In genomic region chr3:137980435-137981381, GRCm38 (mm10) we compare ENCODE assay signal across 8 mouse cellular contexts. TPM values are rescaled to one million over a fixed set of nuclear protein-coding genes. Genes with fewer than 3 reads are reported as not detected.
A peak's percentile ranks its signal among the peaks of the same experiment; 100 is the strongest.
DNase-seq lines count a peak whose midpoint lies in the region; ATAC-seq and TF ChIP-seq lines count a peak whose summit lies in the region.

No protein-coding gene starts in this region.

- WGBS in kidney, adult 2 months = 14% methylated on average over 15 of the region's 15 CpGs
- WGBS in forebrain, embryonic 16.5 days = 28% methylated on average over 15 of the region's 15 CpGs
- 6% methylated on average over 15 of the region's 15 CpGs for WGBS in liver, embryonic 14.5 days (ENCODE audit: insufficient replicate concordance)
- 12% methylated on average over 15 of the region's 15 CpGs for WGBS in stomach, postnatal 0 days

- no peak for ATAC-seq in forebrain, embryonic 16.5 days
- ATAC-seq in liver, embryonic 14.5 days (ENCODE audit: insufficient read depth) = peak; percentile 74
- peak; percentile 70 for ATAC-seq in stomach, postnatal 0 days (ENCODE audit: low FRiP score, low TSS enrichment)

- H3K36me3 ChIP-seq in kidney, adult 2 months (ENCODE audit: control insufficient read depth, insufficient read depth, low read length) = no peaks in the 10 kb centered on the region
- H3K36me3 ChIP-seq in MEL (ENCODE audit: control insufficient read depth in 1 of 2, insufficient read depth in 2 of 2, low read length in 2 of 2) = peaks cover 2 to 37% of the 10 kb centered on the region in 2 experiments
- H3K36me3 ChIP-seq in forebrain, embryonic 16.5 days (ENCODE audit: control insufficient read depth, insufficient read depth) = no peaks in the 10 kb centered on the region
- H3K36me3 ChIP-seq in liver, embryonic 14.5 days (replicated peaks; ENCODE audit: control insufficient read depth, insufficient read depth, low read depth) = no peaks in the 10 kb centered on the region; the same call in 1 of the 2 replicates
- no peaks in the 10 kb centered on the region for H3K36me3 ChIP-seq in stomach, postnatal 0 days (ENCODE audit: control insufficient read depth, insufficient read depth, low read length)

- H3K9me3 ChIP-seq in MEL (replicated peaks; ENCODE audit: insufficient read depth, low read length) = no peaks in the 10 kb centered on the region
- H3K9me3 ChIP-seq in forebrain, embryonic 16.5 days (ENCODE audit: control insufficient read depth, low read length) = no peaks in the 10 kb centered on the region
- no peaks in the 10 kb centered on the region for H3K9me3 ChIP-seq in liver, embryonic 14.5 days (ENCODE audit: control insufficient read depth, low read length)
- H3K9me3 ChIP-seq in stomach, postnatal 0 days (ENCODE audit: control insufficient read depth, low read length) = no peaks in the 10 kb centered on the region

- peak; percentile 15 for DNase-seq in kidney, adult 2 months
- no peak for DNase-seq in kidney, adult 18-20 months
- peak; percentile 92 for DNase-seq in MEL (ENCODE audit: low read depth, low spot score)
- DNase-seq in liver, embryonic 14.5 days (ENCODE audit: low read depth in 3 of 3, low spot score in 3 of 3) = peak in 1 of 3 experiments; percentile 70
- DNase-seq in stomach, postnatal 0 days (ENCODE audit: low spot score) = peak; percentile 22
- DNase-seq in right cerebral cortex, postnatal 36 days (ENCODE audit: low spot score in 2 of 2) = no peak
- DNase-seq in gastrocnemius, adult 8-10 months (ENCODE audit: low spot score in 2 of 2) = no peak

- H3K9ac ChIP-seq in MEL (ENCODE audit: control insufficient read depth, low read depth, low read length, poor library complexity, severe bottlenecking) = peak overlapping the region; percentile 91
- H3K9ac ChIP-seq in forebrain, embryonic 16.5 days (replicated peaks; ENCODE audit: low read depth, low read length) = peak overlapping the region; percentile 51
- peak overlapping the region; percentile 83 for H3K9ac ChIP-seq in liver, embryonic 14.5 days (replicated peaks)
- peak overlapping the region; percentile 70 for H3K9ac ChIP-seq in stomach, postnatal 0 days (ENCODE audit: low read length)

- peak; percentile 5 for TF ChIP-seq RAD21 in MEL (IDR thresholded peaks at IDR 0.05; ENCODE audit: low read depth, low read length)

- no peaks in the 10 kb centered on the region for H3K27me3 ChIP-seq in kidney, adult 2 months (replicated peaks; ENCODE audit: control insufficient read depth, insufficient read depth, low read length)
- no peaks in the 10 kb centered on the region for H3K27me3 ChIP-seq in MEL (ENCODE audit: control insufficient read depth in 1 of 2, insufficient read depth in 2 of 2, low read length in 2 of 2)
- H3K27me3 ChIP-seq in forebrain, embryonic 16.5 days (replicated peaks; ENCODE audit: control insufficient read depth, insufficient read depth, low read length) = no peaks in the 10 kb centered on the region
- no peaks in the 10 kb centered on the region for H3K27me3 ChIP-seq in liver, embryonic 14.5 days (ENCODE audit: control insufficient read depth, insufficient read depth, low read length)
- H3K27me3 ChIP-seq in stomach, postnatal 0 days (ENCODE audit: control insufficient read depth, insufficient read depth, low read length) = no peaks in the 10 kb centered on the region

- no peak for TF ChIP-seq POLR2A in kidney, adult 2 months (IDR thresholded peaks at IDR 0.05; ENCODE audit: low read depth, low read length)
- TF ChIP-seq POLR2A in MEL (IDR thresholded peaks at IDR 0.05; ENCODE audit: control insufficient read depth in 1 of 2, insufficient read depth in 1 of 2, low read depth in 1 of 2, low read length in 2 of 2, poor library complexity in 1 of 2) = no peak

- H3K27ac ChIP-seq in kidney, adult 2 months (ENCODE audit: insufficient read depth, low read depth, low read length) = peak overlapping the region; percentile 39; the same call in 1 of the 2 replicates
- peak overlapping the region; percentile 97 for H3K27ac ChIP-seq in MEL (ENCODE audit: control insufficient read depth, low read depth, low read length)
- H3K27ac ChIP-seq in forebrain, embryonic 16.5 days (ENCODE audit: low read length) = no peak overlapping the region
- H3K27ac ChIP-seq in liver, embryonic 14.5 days = peak overlapping the region; percentile 60
- peak overlapping the region; percentile 87 for H3K27ac ChIP-seq in stomach, postnatal 0 days (replicated peaks)

- H3K4me1 ChIP-seq in kidney, adult 2 months (ENCODE audit: control insufficient read depth, insufficient read depth, low read length) = no peaks in the 10 kb centered on the region; the same call in 1 of the 2 replicates
- peaks cover 15 to 34% of the 10 kb centered on the region in 2 experiments; a peak in 3 of 4 replicates for H3K4me1 ChIP-seq in MEL (ENCODE audit: control insufficient read depth in 1 of 2, insufficient read depth in 2 of 2, low read length in 2 of 2)
- peaks cover 14% of the 10 kb centered on the region for H3K4me1 ChIP-seq in forebrain, embryonic 16.5 days (replicated peaks; ENCODE audit: control insufficient read depth, insufficient read depth, low read length)
- H3K4me1 ChIP-seq in liver, embryonic 14.5 days (replicated peaks; ENCODE audit: control insufficient read depth in 2 of 2, insufficient read depth in 2 of 2, low read length in 1 of 2) = peaks cover 22 to 40% of the 10 kb centered on the region in 2 experiments
- H3K4me1 ChIP-seq in stomach, postnatal 0 days (replicated peaks; ENCODE audit: control insufficient read depth, insufficient read depth) = 0 out of 2 replicates have a peak, but pooled peaks cover 2% of the 10 kb centered on the region

- peak overlapping the region; percentile 47 for H3K4me2 ChIP-seq in forebrain, embryonic 16.5 days (ENCODE audit: low read length)
- peak overlapping the region; percentile 70 for H3K4me2 ChIP-seq in liver, embryonic 14.5 days (ENCODE audit: low read depth)
- peak overlapping the region; percentile 78 for H3K4me2 ChIP-seq in stomach, postnatal 0 days (replicated peaks; ENCODE audit: low read depth)

- H3K79me2 ChIP-seq in MEL (ENCODE audit: control insufficient read depth, insufficient read depth, low read length, poor library complexity) = peaks cover 44% of the 10 kb centered on the region

- peak; percentile 83 to 85 for TF ChIP-seq EP300 in MEL (IDR thresholded peaks at IDR 0.05; ENCODE audit: low read depth in 1 of 2, low read length in 2 of 2)
- no peak; the same call in none of the 2 replicates for TF ChIP-seq EP300 in liver, embryonic 14.5 days (IDR thresholded peaks at IDR 0.05; ENCODE audit: low read depth)
- TF ChIP-seq EP300 in stomach, postnatal 0 days (optimal IDR thresholded peaks at IDR 0.05) = no peak

- peak overlapping the region; percentile 75 for H3K4me3 ChIP-seq in kidney, adult 2 months (ENCODE audit: insufficient read depth, low read depth, low read length)
- peak overlapping the region; percentile 78 to 88 for H3K4me3 ChIP-seq in MEL (ENCODE audit: control insufficient read depth in 1 of 2, insufficient read depth in 1 of 2, low read depth in 2 of 2, low read length in 2 of 2)
- peak overlapping the region; percentile 29 for H3K4me3 ChIP-seq in forebrain, embryonic 16.5 days (replicated peaks; ENCODE audit: low read length)
- peak overlapping the region; percentile 60 to 89 for H3K4me3 ChIP-seq in liver, embryonic 14.5 days (ENCODE audit: insufficient read depth in 1 of 2, low read depth in 2 of 2, low read length in 2 of 2)
- H3K4me3 ChIP-seq in stomach, postnatal 0 days (ENCODE audit: low read depth, low read length) = peak overlapping the region; percentile 53

- TF ChIP-seq CTCF in kidney, adult 2 months (conservative IDR thresholded peaks at IDR 0.05; ENCODE audit: insufficient read depth, insufficient read length, low read depth, low read length) = no peak
- no peak; a peak in 1 of 6 replicates for TF ChIP-seq CTCF in MEL (IDR thresholded peaks at IDR 0.05 in 2 of 3, conservative IDR thresholded peaks at IDR 0.05 in 1 of 3; ENCODE audit: control insufficient read depth in 1 of 3, insufficient read depth in 1 of 3, low read depth in 2 of 3, low read length in 3 of 3, poor library complexity in 1 of 3, severe bottlenecking in 1 of 3)
- TF ChIP-seq CTCF in liver, embryonic 14.5 days (IDR thresholded peaks at IDR 0.05; ENCODE audit: low read depth) = no peak; the same call in 1 of the 2 replicates
- TF ChIP-seq CTCF in stomach, postnatal 0 days (IDR thresholded peaks at IDR 0.05; ENCODE audit: low read depth) = 0 out of 2 replicates have a peak, but pooled peaks have one; percentile 3

TF ChIP-seq in MEL, 35 proteins besides CTCF, POLR2A, EP300 and RAD21 (continues in another document):
- TF ChIP-seq ZNF384 (IDR thresholded peaks at IDR 0.05; ENCODE audit: low read depth, low read length) = peak; percentile 98
- TF ChIP-seq POLR2AphosphoS5 (IDR thresholded peaks at IDR 0.05; ENCODE audit: borderline replicate concordance, low read depth, low read length) = no peak
- TF ChIP-seq GABPA (IDR thresholded peaks at IDR 0.05; ENCODE audit: low read depth, low read length) = no peak
- peak; percentile 92 for TF ChIP-seq GATA1 (IDR thresholded peaks at IDR 0.05; ENCODE audit: low read depth, low read length)
- TF ChIP-seq MAZ (IDR thresholded peaks at IDR 0.05; ENCODE audit: low read depth, low read length) = no peak; the same call in 1 of the 2 replicates
- TF ChIP-seq MYB (IDR thresholded peaks at IDR 0.05; ENCODE audit: low read depth, low read length) = 0 out of 2 replicates have a peak, but pooled peaks have one; percentile 1
- peak; percentile 47; the same call in 1 of the 2 replicates for TF ChIP-seq BHLHE40 (IDR thresholded peaks at IDR 0.05; ENCODE audit: borderline replicate concordance, low read depth, low read length)
- TF ChIP-seq MYC (IDR thresholded peaks at IDR 0.05; ENCODE audit: low read depth, low read length) = peak; percentile 67
- TF ChIP-seq E2F4 (IDR thresholded peaks at IDR 0.05; ENCODE audit: borderline replicate concordance, low read depth, low read length) = no peak; the same call in 1 of the 2 replicates
- peak; percentile 84 for TF ChIP-seq SIN3A (IDR thresholded peaks at IDR 0.05; ENCODE audit: low read length)
- peak; percentile 89 for TF ChIP-seq TBP (IDR thresholded peaks at IDR 0.05; ENCODE audit: low read depth, low read length)
- peak; percentile 44 for TF ChIP-seq KAT2A (conservative IDR thresholded peaks at IDR 0.05; ENCODE audit: low read depth, low read length)
- TF ChIP-seq CHD2 (IDR thresholded peaks at IDR 0.05; ENCODE audit: low read length) = no peak

RNA-seq across cellular contexts. Expression of gene Dapp1, which starts 0.6 kb away (rescaled TPM):
- 1.7 and 2.3 TPM in 2 replicates for polyA plus RNA-seq in kidney, adult 2 months (2012; rRNA removed)
- 45.7 and 59.0 TPM in 2 replicates for total RNA-seq in MEL (2012; rRNA removed)
- 10 to 100 TPM; 67.3 to 91.5 TPM for polyA plus RNA-seq in MEL (2012; ENCODE audit: insufficient read depth in 1 of 2, insufficient read length in 2 of 2, low read depth in 1 of 2, low replicate concordance in 2 of 2, missing spikeins in 1 of 2)
- 4.1 and 4.3 TPM in 2 replicates for polyA plus RNA-seq in forebrain, embryonic 16.5 days (2015; fragmentation: Nextera tagmentation; extraction: Ambion mirVana)
- polyA plus RNA-seq in liver, embryonic 14.5 days (2012; rRNA removed) = 5.1 and 8.8 TPM in 2 replicates
- polyA plus RNA-seq in liver, embryonic 14.5 days (2014; fragmentation: Nextera tagmentation; extraction: Ambion mirVana) = 10.6 and 11.5 TPM in 2 replicates
- polyA plus RNA-seq in stomach, postnatal 0 days (2015; fragmentation: Nextera tagmentation; extraction: Ambion mirVana) = 24.0 and 26.8 TPM in 2 replicates
- 1 to 10 TPM; 1.2 to 2.4 (median 1.9) TPM for total RNA-seq in gastrocnemius, adult 8-10 months (2022)

Comparison
In these comparisons a context has a peak if more than half of its experiments do, and no peak if none do; other contexts are left out.
1. DNase-seq: peak in kidney, adult 2 months (single experiment), MEL (single experiment) and stomach, postnatal 0 days (single experiment); none in kidney, adult 18-20 months (single experiment), right cerebral cortex, postnatal 36 days (0 of 2) and gastrocnemius, adult 8-10 months (0 of 2).
2. H3K4me3 ChIP-seq: peak in every context shown above with its lines; median percentile 83 in MEL; 75 in kidney, adult 2 months; 74 in liver, embryonic 14.5 days; 53 in stomach, postnatal 0 days; 29 in forebrain, embryonic 16.5 days.
3. Peak in every context shown above with its lines, with median percentiles within 50 percentile points of each other: H3K9ac ChIP-seq and H3K4me2 ChIP-seq.